Mouse (Mus musculus) spleen, adult 12 weeks (tissue): ENCODE results near the gene Rbmx.

Source experiments
- DNase-seq: peaks from one replicate; pipeline ENCODE4 v3.0.0; 2022; ENCODE audit warnings: low spot score

The Rbmx gene

GRCm38 (mm10) chrX:57392367-57393246 lies at the start of gene Rbmx:
Gene Rbmx, minus strand, starts transcription at chrX:57393036.
- peak; percentile 62 for DNase-seq

- no peak for DNase-seq
These were observed 41.1 kb upstream of the Rbmx start for GRCm38 (mm10) chrX:57433897-57434296.

- no peak for DNase-seq
These were observed 38.8 kb upstream of the Rbmx start for GRCm38 (mm10) chrX:57431610-57432009.

GRCm38 (mm10) chrX:57408769-57409168 lies 15.9 kb upstream of the Rbmx start, which contains the start of gene Gm364:
Gene Gm364, plus strand, starts transcription at chrX:57409154.
- DNase-seq: no peak

- DNase-seq: no peak
These were observed 10.8 kb upstream of the Rbmx start for GRCm38 (mm10) chrX:57403651-57404050.

GRCm38 (mm10) chrX:57401388-57401787 lies 8.6 kb upstream of the Rbmx start:
- no peak for DNase-seq

- DNase-seq: no peak
These were observed 576 bp upstream of the Rbmx start for GRCm38 (mm10) chrX:57393412-57393811.

- DNase-seq: no peak
These were observed 11.9 kb downstream of the Rbmx start for GRCm38 (mm10) chrX:57380915-57381314.

- no peak for DNase-seq
These were observed 14.3 kb downstream of the Rbmx start for GRCm38 (mm10) chrX:57378579-57378978.

- DNase-seq: no peak
These were observed 15.7 kb downstream of the Rbmx start for GRCm38 (mm10) chrX:57377096-57377495.

- DNase-seq: no peak
These were observed 18.8 kb downstream of the Rbmx start for GRCm38 (mm10) chrX:57374029-57374428.

- no peak for DNase-seq
These were observed 19.3 kb downstream of the Rbmx start for GRCm38 (mm10) chrX:57373543-57373942.

- DNase-seq: no peak
These were observed 19.9 kb downstream of the Rbmx start for GRCm38 (mm10) chrX:57372965-57373364.

GRCm38 (mm10) chrX:57364891-57365569 lies 27.8 kb downstream of the Rbmx start:
- no peak for DNase-seq

GRCm38 (mm10) chrX:57359316-57359715 lies 33.5 kb downstream of the Rbmx start:
- no peak for DNase-seq

GRCm38 (mm10) chrX:57339220-57339619 lies 53.6 kb downstream of the Rbmx start:
- DNase-seq: no peak

- no peak for DNase-seq
These were observed 54.2 kb downstream of the Rbmx start, which contains the start of gene Arhgef6 for GRCm38 (mm10) chrX:57338371-57339211. Gene Arhgef6, minus strand, starts transcription at chrX:57338729.

- DNase-seq: no peak
These were observed 55.3 kb downstream of the Rbmx start for GRCm38 (mm10) chrX:57337582-57337981.

- DNase-seq: no peak
These were observed 55.9 kb downstream of the Rbmx start for GRCm38 (mm10) chrX:57336958-57337357.

- DNase-seq: no peak
These were observed 57.5 kb downstream of the Rbmx start for GRCm38 (mm10) chrX:57335313-57335712.
